Mouse (Mus musculus) left cerebral cortex, adult 8-10 months (tissue): ENCODE measurements at regions not wholly inside any gene's neighbourhood (a gene's known extent, or its start where the extent isn't known, plus 50 kb on each side); places are given as distances from the start of the nearest gene placed in this dataset.

Experiments used
- DNase-seq, 2 experiments: peaks; one replicate each; pipeline ENCODE4 v3.0.0; 2022; ENCODE audit warnings: low spot score in 2 of 2

DNA sequence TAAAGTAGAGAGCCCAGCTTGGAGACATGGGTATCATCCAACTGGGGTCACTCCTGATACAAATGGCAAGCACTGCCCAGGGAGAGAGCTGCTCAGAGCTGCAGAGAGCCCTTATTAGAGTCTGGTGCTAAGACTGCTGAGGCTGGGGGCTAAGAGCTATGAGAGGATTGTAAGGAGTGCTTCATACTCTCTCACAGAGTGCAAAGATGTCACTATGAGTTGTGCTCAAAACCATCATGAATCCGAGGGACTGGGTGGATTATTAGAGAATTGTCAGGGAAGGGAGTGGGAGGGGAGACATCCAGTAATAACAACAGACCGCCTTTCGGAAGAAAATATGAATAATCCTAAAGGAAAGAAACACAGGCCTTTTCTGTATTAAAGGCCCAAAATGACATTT, 107.2 kb upstream of the Fat1 start:
- DNase-seq = no peak

- no peak for DNase-seq
Observed at GRCm38 (mm10) chr8:44838431-44838830, 96.8 kb upstream of the Fat1 start.

DNA sequence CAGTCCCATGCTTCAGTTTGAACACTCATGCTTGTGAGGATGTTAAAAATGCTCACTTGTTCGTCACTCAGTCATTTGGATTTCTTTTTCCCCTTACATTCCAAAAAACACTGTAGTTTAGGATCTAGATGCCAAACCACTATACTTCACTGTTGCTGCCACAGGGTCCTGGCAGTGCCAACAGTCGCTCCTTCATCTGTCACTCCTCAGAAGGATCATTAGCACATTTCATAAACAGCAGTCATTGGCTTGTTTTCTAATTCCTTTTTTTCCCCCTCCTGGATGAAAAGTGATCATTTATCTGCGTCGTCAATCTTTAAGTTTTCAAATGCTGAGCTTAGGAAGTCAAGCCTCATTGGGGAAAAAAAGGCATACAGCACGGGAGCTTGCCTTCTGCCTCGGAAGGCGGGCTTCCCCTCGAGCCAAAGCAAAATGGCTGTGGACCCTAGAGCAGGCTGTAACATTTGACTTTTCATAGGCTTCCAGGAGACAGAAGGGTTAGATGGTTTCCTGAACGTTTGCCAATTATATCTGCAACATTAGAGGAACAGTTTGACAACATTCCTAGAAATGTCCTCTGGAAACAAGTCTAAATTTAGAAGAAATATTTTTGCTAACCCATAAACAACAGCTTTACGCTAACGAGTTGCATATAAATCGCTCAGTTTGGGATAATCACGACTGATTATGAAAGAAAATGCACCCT, 95.6 kb upstream of the Fat1 start:
- no peak for DNase-seq

DNA sequence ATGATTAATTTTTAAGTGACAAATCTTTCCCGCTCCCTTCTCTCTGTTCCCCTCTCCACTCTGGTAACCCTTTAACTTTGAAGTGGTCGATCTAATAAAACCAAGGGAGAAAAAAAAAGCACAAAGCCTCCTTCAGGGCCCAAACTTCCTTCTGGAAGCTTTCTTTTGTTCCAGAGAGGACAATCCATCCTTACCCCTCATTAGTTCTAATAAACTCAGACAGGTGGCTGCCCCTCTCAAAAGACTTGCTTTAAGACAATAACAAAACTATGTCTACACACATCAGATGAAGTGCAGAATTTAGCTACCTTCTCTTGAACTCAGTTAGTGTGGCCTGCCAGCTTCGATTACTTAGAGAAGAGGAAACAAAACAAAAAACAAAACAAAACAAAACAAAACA, 94.6 kb upstream of the Fat1 start:
- no peak for DNase-seq

- no peak for DNase-seq
Observed at GRCm38 (mm10) chr8:44844362-44844761, 90.9 kb upstream of the Fat1 start.

- DNase-seq = no peak
Observed at GRCm38 (mm10) chr8:44852223-44852622, 83.0 kb upstream of the Fat1 start.

DNA sequence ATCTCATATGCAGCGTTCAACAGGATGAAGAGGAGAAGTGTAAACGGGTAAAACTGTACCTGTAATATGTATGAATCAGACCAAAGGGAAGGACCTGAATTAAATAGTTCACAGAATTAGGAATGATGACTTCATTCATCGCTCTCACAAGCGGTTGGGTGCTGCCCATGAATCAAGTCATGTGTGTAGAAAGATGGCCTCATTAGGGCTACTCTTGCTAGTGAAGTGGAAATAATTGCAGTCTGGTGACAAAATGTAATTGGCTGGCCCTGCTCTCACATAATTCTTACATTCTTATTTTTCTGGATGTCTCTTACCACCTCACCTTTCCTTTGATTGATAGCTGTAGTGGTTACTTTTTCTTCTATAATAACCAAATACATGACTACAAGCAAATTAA, 80.1 kb upstream of the Fat1 start:
- DNase-seq = no peak

DNA sequence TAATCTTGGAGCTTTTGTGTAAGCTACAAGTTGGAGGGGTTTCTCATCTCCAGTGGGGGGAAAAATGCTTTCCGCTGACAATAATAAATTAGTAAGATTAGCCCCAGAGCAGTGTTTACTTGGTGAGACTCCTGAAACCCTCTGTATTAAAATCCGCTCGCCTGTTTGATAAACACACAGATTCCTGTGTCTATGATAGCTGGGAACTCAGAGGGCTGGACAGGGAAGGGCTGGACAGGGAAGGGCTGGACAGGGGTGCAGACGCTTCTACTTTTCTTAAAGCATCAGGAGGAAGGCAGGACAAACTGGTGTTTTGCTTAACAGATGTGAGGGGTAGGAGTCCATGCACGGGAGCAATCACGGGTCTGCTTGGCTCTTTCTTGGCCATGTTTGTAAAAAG, 68.0 kb upstream of the Fat1 start:
- no peak for DNase-seq

GRCm38 (mm10) chr8:44867666-44868065, 67.6 kb upstream of the Fat1 start:
- DNase-seq = no peak

DNA sequence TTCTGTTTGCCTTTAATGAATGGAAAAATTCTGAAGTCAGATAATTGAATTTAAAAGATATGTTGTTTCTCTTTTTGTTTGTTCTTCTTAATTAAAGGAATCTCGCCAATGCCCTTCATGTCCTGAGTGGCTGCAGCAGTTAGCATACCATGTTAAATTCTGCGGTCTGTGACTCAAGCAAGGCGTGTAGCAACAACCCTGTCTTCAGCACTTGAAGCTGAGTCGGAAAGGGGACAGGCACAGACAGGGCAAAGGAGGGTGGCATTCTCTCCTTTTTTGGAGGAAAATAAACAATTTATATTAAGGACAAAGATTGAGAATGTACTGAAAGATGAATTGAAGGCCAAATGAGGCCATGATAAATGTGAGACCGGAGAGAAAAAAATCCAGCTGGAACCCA, 58.2 kb upstream of the Fat1 start:
- DNase-seq = no peak

GRCm38 (mm10) chr8:44878208-44878607, 57.0 kb upstream of the Fat1 start:
- no peak for DNase-seq

- DNase-seq = no peak
Observed at GRCm38 (mm10) chr8:44879186-44879585, 56.1 kb upstream of the Fat1 start.

- no peak for DNase-seq
Observed at GRCm38 (mm10) chr8:44884399-44885006, 50.7 kb upstream of the Fat1 start.
